Mouse (Mus musculus): ENCODE data around the gene Pask.
"Not testable (repeated sequence)": the region's sequence is repeated elsewhere in the genome, so short reads cannot be mapped to it uniquely, and the experiment has no call there.

Gene Pask

DNA sequence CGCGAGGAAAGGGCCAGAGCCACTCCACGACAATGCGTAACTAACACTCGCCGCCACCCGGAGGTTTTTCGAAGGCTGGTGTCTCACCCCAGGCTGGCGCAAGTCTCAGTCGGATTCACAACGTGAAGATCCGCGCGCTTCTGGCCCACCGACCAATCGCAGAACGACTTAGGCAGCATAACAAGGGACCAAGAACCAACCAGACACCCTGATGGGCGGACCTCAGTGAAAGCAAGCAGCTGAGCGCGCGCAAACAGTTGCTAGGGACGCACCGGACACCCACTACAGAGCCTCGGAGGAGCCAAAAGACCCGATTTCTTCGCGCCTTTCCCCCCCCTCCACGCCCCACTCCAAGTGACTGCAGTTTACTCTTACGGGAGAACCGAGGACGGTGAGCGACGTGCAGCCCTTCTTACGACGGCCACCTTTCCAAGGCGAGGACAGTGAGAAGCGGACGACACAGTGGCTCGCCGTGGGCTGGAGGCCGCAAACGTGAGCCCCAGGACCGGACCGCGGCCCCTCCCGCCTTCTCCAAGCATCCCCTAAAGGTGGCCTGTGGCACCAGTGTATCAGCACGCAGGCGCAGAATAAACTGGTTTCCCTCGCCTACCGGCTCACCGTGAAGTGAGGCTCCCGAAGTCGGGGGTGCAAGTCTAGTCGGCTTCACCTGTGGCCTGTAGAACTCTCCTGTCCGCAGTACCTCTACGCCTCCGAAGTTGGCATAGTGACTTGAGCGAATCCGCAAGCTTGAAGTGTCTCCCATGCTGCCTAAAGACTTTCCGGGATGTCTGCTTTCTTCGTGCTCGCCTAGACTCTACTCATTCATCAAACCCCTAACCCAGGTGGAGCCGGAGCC, at the start of gene Pask, which contains the start of gene Ppp1r7:
Gene Pask (minus strand): TSS at position 835 of the 856 bp plus-strand sequence.
Gene Ppp1r7 (plus strand): TSS at position 207 of the 856 bp plus-strand sequence.
- peak; percentile 87 for DNase-seq (ENCODE audit: low spot score)

DNA sequence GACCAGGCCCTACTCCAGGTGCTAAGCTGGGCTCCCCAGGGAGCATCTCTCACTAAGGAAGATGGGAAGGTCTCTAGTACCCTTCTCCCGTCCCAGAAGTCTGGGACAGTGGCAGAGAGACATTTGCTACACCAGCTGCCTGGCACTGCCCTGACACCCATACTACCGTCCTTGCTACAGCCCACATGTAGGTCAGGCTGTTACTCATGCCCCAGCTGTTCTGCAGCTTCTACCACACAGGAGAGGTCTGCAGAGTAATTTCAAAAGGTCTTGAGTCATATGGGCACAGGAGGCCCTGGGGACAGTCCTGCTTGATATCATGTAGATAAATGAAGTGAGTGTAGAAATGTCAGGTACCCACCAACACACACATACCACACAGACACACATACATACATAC, 45.6 kb upstream of the Pask start:
- no peak for DNase-seq (ENCODE audit: low spot score)

DNA sequence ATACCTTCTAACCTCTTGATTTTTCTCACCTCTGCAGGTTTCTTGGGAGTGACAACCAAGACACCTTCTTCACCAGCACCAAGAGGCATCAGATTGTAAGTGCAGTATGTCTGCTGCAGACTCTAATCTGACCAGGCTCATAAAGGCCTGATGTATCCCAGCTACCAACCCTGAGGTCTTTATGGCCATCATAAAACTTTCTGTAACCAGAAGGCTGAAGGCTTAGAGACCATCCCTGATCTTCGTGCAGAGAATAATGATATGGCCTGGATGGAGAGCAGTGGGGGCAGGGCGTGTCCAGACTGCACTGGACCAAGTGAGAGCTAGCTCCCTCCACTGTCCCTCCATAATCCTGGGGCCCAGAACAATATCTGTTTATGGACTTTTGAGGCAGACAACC, 43.9 kb upstream of the Pask start:
- no peak for DNase-seq (ENCODE audit: low spot score)

DNA sequence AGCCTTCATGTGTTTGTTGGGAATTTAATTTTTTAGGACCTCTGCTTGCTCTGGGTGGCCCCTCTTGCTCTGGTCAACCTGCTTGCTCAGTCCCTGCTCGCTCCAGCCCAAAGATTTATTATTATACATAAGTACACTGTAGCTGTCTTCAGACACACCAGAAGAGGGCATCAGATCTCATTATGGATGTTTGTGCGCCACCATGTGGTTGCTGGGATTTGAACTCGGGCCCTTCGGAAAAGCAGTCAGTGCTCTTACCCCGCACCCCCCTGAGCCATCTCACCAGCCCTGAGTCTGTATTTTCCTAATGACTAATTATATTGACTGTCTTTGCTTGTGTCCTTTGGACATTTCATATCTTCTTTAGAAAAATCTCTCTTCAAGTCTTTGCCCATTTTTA, 35.8 kb upstream of the Pask start:
- DNase-seq (ENCODE audit: low spot score): no peak

DNA sequence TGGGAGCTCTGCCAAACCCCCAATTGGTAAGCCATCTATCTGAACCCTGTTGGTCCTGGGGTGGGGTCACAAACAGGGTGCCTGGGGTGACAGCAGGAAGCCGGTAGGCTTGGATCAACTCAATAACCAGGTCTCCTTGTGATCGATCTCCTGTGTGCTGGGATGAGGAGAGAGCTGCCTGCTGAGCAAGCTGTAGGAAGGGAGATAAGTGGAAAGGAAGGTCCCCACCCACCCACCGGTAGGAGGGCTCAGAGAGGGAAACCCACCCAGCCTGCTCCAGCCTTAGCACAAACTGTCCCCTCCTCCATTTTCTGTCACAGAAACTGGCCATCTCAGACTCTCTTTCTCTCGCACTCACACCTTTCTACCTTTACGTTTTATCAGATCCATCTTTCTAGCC, 34.0 kb upstream of the Pask start:
- DNase-seq (ENCODE audit: low spot score): no peak

DNA sequence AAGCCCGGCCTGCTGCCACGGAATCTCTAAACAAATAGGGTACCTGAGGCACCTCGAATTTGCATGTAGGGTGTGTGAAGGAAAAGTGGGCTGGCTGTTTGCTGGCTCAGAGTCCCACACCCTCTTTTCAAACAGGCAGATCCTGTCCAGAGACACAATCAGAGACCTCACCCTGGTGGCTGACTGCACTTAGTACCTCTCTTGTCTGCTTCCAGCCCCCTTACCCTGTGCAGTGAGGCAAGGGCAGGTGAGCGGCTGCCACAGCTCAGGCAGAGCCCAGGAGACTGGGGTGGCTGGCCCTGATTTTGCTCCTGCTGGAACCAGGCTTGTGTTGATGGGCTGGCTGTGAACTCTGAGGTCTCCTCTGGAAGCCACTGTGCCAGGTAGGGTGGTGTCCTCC, 30.4 kb upstream of the Pask start, which contains the start of gene Ano7:
Gene Ano7 (plus strand): TSS at position 266 of the 400 bp plus-strand sequence.
- no peak for DNase-seq (ENCODE audit: low spot score)

DNA sequence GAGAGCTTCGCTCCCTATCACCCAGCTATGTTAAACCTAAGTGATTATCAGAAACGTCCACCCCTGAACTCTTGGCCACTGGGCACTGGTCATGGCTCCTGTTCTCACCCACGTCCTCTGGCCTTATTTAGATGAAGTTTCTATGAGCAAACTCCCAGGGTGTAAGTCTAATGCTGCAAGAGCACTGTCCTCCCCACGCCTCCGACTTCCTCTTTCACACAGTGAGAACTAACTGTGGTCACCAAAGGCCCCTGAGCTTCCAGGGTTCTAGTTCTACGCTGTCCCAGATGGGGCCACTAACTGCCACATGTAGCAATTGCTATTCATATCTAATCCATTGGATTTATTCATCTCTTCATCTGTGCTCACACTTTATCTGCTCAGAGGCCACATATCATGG, 22.4 kb upstream of the Pask start:
- no peak for DNase-seq (ENCODE audit: low spot score)

DNA sequence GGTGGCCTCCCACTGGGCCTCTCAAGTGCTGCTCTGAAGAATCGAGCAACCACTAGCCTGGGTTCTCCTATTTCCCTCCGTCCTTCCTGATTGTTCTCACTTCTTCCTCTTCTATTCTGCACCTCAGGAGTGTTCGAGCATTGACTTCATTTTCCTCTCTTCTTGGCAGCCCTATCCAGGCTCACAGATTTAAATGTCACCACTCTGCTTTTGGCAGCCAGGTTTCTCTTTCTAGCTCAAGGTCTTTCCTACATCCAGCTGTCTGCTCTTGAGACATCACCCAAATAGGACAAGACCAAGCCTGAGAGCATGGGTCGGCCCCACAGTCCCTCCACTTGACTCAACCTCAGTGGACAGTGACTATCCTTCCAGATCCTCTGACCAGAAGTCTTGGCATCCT, 19.4 kb upstream of the Pask start:
- DNase-seq (ENCODE audit: low spot score): no peak

DNA sequence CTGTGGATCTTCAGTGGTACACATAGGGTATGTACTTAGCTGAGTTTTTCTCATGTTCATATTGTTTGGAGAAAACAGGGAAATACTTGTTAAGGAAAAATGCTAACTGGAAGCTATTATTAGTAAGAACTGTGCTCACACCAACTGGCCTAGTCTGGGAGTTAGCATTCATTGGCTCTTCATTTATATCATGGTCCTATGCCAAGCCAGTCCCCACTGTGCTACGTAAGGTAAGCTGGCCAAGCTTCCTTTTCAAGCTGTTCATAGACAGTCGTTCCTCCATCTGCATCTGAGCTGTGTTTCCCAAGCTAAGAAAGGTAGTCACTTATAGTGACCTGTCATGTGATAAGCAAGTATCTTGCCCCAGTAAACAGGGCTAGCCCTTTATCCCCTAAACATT, 9.4 kb upstream of the Pask start:
- DNase-seq (ENCODE audit: low spot score): no peak

DNA sequence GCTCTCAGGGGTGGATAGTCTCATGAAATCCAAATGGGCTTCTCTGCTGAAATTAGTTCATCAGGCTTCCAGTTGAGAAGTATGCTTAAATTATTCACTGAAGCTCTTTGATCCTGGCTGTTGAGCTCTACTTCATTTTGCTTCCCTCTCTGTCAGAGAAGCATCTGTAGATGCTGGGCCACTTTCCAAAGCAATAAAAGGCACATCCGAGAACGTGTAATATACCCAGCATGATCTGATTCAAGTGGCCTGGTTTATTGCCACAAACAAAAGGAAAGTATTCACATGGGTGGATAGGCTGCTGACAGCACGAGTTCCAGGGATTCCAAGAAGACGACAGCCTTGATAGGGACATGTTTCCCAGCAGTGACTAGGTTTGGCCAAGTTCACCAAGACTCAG, 6.4 kb upstream of the Pask start:
- no peak for DNase-seq (ENCODE audit: low spot score)

DNA sequence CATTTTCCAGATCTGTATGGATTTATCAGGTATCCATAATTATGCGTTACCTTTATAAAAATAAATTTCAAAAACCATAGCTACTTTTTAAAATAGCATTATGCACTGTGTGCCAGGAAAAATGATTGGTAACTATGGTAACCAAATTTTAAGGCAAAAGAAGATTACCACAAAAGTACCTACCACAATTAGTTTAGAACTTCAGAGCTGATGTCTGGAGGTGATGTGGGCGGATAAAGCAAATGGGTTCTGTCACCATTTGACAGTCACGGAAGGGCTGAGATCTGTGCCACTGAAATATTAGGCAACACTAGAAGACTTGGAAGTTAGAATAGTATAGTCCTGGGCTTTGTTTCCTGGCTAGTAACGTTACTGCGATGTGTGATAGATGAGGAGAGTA, 3.9 kb upstream of the Pask start:
- DNase-seq (ENCODE audit: low spot score): no peak

DNA sequence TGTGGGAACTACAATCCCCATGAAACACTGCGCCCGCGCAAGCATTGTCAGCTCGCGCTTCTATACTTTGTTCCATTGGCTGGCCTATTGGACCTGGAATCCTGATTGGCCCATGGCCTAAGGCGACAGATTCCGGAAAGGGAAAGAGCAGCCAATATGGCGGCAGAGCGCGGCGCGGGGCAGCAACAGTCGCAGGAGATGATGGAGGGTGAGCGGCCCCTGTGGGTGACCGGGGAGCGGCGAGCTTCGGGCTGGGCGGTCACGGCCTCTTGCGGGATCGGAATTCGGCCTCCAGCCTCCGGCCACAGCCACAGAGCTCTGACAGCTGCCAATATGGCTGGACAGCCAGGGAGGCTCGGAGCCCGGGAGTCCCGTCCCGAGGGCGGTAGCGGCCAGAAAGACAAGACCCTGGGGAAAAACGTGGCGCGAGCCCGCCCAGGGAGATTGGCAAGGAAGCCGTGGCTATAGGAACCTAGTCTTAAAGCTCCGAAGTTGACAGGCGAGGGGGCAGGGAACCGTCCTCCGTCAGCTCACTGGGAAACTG, 294 bp upstream of the Pask start:
- DNase-seq (ENCODE audit: low spot score): peak; percentile 84

DNA sequence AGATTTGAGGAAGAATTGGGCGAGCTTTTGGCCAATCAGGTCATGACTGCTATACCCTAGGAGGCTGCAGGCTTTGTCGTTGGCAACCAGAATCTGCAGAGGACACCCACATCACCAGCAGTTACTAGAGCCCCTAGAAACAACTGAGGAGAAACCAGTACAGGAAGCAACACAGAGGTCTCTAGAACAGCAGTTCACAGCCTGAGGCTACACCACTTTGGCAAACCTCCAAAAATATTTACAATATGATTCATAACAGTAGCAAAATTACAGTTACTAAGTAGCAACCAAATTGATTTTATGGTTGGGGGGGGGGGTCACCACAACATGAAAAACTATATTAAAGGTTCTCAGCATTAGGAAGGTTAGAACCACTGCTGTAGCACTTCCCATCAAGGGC, 8.7 kb downstream of the Pask start:
- DNase-seq (ENCODE audit: low spot score): no peak

DNA sequence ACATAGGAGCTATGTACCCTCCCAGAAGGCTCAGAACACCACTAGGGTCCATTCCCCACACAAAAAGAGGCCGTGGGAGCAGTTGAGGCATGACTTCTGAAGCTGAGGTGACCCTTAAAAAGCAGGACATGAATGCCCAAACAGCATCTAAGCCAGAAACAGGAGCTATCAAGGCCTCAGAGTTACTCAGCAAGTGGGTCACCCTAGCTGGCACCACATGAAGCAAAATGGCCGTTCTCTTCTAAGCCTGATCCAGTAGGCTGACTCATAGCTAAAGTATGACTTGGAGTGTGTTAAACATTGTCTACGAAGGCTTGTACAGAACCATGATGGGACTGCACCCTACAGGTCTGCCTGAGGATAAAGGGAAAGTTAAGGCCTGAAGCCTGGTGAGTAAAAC, 16.8 kb downstream of the Pask start:
- no peak for DNase-seq (ENCODE audit: low spot score)

DNA sequence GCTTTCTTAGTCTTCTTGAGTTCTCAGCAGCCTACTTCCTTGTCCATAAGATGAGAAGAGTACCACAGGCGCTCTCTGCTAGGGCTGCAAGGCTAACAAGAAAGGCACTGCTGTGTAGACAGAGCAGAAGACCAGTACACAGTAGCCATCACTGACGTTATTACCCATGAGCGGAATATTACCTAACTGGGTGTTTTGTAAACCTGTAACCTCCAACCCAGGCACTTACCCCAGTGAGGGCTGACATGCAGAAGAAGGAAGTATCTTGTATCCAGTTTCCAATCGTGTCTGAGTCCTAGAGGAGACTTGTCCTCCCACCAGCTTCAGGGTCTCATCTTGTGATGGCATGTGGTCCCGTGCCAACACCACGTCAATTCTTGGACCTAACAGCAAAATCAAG, 19.3 kb downstream of the Pask start:
- DNase-seq (ENCODE audit: low spot score): no peak

DNA sequence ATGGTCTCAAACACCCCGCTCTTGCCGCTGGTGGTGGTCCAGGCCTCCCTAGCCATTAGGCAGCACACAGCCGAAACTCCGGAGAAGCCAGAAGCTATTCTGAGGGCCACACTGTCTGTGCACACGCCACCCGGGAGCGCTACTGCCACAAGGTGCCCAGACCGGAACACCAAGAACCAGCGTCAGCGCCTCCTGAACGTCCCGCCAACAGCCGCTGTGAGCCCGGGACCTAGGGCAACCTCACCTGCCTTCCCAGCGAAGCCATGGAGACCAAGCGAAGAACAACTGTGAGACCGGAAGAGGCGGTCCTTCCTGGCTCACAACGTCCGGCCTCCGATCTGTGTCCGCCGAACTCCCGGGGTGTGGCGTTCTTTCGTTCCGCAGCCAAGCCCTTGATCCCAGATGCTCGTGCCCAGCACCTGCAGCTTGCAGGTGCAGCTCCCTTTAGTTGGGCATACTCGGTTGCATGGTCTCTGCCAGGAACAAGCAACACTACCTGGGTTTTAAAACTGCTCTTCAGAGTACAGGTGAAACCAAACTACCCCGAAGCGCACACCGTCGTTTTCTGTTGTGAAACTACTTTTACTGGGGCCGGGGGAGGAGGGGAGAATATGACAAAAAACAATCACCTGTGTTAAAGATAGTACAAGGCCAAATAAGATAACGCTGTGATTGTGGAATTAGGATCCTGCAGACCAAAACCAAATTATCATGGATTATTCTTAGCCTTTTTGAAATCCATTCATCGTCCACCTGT, 37.5 kb downstream of the Pask start, which contains the start of gene Mterf4:
Gene Mterf4 (minus strand): TSS at position 335 of the 757 bp plus-strand sequence.
- peak; percentile 70 for DNase-seq (ENCODE audit: low spot score)

DNA sequence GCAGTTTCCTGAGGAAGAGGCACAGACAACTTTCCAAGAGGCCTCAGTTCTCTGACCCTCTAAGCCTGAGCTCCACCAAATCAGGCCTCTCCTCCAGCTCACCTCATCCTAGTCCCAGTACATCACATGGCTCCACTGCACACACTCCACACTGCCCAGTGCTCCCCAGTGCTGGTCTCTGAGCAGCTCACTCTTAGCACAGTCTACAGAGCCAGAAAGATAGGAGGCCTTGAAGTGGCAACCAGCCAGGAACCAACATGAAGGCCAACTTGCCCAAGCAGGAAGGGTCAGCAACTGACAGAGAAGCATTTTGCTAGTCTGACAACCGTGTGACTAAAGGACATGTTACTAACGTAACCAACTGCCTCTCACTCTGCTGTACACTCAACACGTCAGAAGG, 42.7 kb downstream of the Pask start:
- no peak for DNase-seq (ENCODE audit: low spot score)

DNA sequence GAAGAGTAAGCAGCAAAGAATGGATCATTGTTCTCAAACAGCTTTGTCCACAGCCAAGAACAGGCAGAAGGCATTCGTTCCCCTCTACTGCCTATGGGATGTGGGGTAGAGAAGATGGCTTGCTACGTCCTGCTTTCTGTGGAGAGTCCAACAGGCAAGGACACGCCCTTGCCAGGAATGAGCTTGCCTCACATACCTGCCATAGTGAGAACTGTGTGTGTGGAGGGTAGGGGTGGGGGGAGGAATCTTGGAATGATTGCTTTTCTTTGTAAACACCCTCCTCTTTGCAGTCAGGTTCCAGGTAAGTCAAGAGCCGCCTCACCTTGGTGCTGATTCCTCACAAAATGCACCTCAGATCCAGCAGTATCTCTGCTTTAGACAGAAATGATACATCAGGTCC, 43.5 kb downstream of the Pask start:
- DNase-seq (ENCODE audit: low spot score): no peak

DNA sequence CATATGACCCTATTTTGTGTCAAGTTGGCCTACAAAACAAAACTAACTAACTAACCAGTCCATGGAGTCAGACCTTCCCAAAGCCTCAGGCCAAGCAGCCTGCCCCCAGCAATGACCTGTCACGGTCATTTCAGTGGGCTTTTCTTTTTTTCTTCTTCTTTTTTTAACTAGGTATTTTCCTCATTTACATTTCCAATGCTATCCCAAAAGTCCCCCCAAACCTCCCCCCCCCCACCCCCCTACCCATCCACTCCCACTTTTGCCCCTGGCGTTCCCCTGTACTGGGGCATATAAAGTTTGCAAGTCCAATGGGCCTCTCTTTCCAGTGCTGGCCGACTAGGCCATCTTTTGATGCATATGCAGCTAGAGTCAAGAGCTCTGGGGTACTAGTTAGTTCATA, 48.8 kb downstream of the Pask start:
- not testable (repeated sequence) for DNase-seq (ENCODE audit: low spot score)

DNA sequence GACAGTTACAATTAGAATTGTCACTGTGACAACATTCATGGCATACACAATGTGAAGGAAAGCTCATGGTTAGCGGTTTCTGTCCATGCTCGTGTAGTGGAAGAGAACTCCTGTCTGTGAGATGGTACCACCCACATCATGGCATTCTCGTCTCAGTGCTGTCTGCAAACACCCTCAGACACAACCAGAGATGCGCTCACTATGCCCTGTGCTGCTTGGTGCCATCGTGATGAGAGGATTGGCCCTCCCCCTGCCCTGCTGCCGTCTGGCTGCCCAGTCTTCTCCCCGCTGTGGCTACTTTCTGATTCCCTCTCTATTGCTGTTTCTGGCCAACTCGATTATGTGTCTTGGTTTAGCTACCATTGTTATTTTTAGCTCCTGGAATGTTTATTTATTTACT, 51.3 kb downstream of the Pask start:
- no peak for DNase-seq (ENCODE audit: low spot score)

DNA sequence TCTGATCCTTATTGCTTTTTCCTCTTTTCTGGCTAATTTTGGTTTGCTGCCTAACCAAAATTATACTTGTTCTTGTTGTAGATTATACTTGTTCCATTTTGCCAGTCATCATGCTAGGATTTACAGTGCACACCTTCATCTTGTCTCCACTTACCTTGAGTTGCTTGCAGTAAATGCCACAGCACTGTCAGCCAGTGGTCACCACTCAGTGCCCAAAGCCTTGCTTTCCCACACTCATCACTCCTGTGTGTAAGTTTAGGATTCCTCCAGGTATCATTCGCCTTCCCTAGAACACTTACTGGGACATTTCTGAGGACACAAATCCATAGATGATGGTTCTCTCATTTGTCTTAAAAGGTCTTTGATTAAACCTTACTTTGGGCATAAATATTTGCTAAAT, 51.7 kb downstream of the Pask start:
- DNase-seq (ENCODE audit: low spot score): no peak

DNA sequence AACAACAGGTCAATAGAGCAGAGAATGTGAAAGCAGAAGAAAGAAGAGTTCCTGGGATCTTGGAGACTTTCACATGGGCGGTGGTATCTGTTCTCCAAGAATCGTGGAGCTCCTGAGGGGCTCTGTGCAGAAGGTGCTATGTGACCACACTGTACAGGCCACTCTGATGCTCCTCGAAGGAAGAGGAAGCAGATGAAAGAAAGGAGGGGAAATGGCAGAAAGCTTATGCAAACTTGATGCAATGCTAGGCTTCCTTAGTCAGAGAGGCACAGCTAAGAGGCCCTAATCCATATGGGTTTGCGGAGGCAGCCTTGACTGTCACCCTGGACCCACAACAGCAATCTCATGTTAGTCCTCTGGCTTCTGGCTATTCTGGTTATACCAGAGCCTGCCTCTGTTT, 52.3 kb downstream of the Pask start:
- DNase-seq (ENCODE audit: low spot score): no peak

DNA sequence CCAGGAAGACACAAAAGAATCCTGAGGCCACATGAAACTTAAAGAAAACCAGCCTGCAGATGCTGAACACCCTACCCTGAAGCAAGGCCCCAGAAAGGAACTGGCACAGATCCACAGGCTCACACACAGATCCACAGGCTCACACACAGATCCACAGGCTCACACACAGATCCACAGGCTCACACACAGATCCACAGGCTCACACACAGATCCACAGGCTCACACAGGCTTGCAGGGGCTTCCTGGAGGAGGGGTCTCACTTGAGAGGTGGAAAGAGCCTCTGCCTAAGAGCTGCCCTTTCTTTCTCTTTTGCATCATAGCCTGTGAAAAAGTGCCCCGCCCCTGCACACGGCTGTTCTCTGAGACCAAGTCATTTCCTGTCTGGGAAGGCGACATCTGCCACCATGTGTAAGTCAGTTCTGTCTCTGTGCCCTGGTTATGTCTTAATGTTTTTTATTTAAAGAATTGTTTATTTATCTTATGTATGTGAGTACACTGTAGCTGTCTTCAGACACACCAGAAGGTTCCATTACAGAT, 53.5 kb downstream of the Pask start:
- no peak for DNase-seq (ENCODE audit: low spot score)
